Mouse (Mus musculus): ENCODE measurements around the gene Arl4d.

The Arl4d gene

DNA sequence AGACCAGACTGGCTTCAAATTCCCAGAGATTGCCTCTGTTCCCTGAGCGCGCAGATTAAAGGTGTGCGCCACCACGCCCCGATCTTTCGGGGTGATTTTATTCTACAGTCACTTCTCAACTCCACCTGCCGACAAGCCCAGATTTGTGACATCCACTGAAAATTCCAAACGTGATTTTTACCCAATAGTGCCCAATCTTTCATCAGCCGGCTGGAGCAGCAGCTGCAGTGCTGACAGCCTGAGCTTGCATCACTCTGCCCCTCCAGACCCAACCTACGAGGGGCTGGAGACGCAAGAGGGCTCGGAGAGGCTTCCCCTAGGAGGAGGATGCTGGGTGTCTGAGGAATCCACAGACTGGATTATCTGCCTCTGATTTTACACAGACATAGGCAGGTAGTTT is 12.3 kb downstream of the Arl4d start:
- no peak for DNase-seq (ENCODE audit: low spot score in 2 of 2)

DNA sequence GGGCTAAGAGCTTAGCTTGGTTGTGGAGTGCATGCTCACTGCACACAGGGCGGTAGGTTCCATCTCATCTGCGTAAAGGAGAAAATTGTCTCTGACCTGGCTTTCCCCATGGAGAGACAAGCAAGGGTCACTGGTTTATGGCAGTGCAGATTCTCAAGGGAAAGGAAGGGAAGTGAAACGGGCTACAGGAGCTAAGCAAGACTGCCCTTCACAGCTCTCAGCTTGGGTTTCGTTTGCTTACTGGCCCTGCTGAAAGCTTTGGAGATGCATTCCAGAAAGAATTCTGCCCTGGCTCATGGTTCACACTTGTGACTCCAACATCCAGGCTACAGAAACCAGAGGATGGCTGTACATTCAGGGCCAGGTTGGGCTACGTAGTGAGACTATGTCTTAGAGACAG is 13.4 kb downstream of the Arl4d start:
- DNase-seq (ENCODE audit: low spot score in 2 of 2): no peak

DNA sequence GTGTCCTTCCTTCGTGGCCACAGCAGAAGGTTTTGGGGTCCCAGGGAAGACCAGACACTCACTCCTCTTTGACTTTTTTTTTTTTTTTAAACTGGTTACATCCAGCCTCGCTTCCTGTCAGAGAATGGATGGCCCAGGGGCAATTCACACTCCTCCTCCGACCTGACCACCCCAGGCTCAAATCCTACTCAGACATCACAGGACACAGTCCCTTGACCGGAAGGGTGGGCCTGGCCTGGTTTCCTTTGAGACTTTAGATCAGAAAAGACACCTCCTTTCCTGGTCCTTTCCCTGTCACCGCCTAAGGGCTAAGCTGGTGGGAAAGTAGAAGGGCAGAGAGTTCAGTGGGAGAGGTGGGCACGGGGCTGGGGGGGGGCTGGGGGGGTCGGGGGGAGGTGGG is 14.6 kb downstream of the Arl4d start:
- DNase-seq (ENCODE audit: low spot score in 2 of 2): no peak

DNA sequence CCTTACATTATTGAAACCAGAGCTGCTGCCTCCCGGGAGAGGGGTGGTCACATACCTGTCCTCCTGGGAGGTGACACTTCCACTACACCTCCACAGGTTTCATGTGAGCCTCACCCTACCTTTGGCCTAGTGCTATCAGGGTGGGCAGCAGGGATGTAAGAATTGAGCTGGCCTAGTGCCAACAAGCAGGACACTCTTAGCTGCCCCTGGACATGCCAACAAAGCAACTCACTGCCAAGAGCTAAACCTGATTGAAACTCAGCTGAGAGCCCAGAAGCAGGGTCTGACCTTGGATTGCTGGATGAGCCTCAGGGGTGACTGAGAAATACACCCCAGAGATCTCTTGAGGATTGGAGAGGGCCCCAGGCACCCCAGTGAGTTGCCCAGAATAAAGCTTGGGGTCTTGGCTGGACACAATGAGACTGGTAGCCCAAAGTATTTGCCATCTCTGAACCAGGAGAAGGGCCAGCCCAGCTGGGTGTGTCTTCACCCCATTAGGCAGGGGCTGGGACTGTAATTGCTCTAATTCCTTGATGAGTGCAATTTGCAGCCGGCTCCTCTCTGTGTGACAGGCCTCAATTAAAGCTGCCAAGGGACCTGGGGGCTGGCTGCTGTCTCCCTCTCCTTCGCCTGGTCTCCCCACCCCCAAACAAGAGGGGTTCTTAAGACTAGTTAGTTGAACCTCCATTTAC is 15.4 kb downstream of the Arl4d start:
- no peak for DNase-seq (ENCODE audit: low spot score in 2 of 2)

DNA sequence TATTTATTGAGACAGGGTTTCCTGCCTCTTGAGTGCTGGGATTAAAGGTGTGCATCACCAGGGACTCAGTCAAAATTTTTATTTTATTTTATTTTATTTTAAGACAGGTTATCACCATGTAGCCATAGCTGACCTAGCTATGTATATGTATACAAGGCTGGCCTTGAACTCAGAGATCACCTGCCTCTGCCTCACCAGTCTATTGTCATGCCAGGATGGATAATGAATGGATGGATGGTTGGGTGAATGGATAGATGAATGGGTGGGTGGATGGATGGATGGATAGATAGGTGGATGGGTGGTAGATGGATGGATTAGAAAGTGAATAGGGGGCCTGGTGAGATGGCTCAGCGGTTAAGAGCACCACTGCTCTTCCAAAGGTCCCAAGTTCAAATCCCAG is 16.6 kb downstream of the Arl4d start:
- DNase-seq (ENCODE audit: low spot score in 2 of 2): no peak

DNA sequence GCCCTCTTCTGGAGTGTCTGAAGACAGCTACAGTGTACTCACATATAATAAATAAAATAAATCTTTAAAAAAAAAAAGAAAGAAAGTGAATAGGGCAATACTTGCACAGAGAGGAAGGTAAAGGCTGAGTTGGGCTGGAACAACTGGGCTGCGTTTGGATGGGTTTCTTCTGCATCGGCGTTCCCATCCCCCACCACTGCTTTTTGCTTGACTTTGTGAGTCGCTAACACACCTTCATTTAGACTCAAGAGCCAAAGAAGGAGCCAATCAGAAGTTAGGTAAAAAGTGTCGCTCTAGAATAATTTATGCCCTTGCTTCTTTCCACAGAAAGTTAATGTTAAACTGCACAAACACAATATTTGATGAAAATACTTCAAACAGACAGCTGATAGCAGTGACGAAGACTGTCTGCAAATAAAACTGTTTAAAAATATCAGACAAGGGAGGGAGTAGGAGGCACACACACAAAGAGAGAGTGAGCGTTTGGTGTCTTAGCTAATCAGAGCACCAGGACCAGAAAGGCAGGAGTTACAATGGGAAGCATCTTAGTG is 17.1 kb downstream of the Arl4d start:
- no peak for DNase-seq (ENCODE audit: low spot score in 2 of 2)

DNA sequence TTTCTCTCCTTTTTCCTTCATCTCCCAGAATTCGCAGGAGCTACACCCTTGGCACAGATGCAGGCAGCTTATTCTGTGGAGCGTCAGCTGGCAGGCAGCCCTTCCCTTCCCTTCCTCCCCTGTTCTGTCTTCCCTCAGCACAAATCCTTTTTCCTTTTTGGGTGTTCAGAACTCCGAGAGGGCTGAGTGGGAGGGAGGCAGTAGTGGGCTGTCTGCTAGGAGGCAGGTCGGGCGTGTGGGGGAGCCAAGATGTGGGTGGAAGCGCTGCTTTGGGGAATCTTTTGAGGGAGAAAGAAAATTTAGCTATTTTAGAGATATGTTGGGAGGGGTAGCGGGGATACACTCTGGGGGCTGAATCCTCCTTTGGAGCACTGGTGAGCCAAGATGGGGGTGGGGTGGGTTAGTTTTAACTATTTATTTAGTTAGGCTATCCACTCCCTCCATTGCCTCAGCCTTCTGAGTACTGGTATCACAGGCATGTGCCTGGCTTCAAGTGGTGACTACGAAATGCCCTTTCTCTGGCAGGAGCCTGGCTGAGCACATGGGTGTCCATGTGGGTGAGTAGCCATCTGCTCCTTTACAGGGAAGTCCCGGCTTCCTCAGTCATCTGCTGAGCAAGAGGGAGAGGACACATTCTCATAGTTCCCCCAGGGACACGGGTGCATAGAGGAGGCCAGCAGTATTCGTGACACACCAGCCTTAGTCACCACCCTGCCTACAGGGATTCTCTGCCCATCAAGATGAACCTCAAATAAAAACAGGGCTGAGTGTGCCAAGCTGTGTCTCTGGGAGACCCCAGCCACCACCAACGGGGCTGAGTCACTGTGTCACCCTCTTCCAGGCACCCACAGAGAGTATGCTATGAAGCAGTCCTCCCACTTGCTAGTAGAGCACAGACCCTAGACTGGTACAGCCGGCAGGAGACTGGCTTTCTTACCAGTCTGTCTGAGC is 22.3 kb downstream of the Arl4d start:
- peak; percentile 50 to 84 for DNase-seq (ENCODE audit: low spot score in 2 of 2)

DNA sequence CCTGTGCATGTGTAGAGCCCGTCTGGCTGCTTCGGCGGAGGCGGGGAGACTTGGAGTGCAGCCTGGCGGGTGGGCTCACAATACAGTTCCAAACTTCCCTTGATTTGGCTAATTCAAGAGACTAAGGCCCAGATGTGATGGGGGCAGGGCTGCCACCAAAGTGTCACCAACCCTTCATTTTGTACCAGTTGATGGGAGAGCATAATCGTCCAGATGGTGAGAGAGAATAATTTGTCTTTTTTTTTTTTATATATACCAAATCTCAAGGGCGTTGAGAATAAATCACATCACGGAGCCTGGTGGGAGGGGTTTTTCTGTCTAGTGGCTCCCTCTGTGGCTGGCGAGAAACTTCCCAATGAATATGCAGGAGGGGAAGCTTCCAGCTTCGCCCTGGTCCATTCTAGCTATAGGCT is 24.4 kb downstream of the Arl4d start:
- DNase-seq (ENCODE audit: low spot score in 2 of 2): no peak

DNA sequence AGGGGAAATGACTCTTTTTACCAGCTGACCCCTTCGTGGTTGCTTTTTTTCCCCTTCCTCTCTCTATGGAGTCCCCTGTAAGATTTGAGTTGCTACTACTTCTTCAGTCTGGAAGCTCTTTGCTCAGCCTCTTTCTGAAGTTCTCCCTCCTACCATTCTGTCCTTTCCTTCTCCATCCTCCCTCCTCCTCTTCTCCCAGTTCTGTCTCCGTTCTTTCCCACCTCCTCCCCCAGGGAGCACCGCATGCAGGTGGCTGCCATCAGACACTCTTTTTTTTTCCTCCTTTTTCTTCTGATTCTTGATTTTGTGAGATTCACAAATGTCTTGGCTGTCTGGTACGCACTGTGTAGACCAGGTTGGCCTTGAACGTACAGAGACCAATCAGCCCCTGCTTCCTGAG is 25.0 kb downstream of the Arl4d start:
- no peak for DNase-seq (ENCODE audit: low spot score in 2 of 2)

DNA sequence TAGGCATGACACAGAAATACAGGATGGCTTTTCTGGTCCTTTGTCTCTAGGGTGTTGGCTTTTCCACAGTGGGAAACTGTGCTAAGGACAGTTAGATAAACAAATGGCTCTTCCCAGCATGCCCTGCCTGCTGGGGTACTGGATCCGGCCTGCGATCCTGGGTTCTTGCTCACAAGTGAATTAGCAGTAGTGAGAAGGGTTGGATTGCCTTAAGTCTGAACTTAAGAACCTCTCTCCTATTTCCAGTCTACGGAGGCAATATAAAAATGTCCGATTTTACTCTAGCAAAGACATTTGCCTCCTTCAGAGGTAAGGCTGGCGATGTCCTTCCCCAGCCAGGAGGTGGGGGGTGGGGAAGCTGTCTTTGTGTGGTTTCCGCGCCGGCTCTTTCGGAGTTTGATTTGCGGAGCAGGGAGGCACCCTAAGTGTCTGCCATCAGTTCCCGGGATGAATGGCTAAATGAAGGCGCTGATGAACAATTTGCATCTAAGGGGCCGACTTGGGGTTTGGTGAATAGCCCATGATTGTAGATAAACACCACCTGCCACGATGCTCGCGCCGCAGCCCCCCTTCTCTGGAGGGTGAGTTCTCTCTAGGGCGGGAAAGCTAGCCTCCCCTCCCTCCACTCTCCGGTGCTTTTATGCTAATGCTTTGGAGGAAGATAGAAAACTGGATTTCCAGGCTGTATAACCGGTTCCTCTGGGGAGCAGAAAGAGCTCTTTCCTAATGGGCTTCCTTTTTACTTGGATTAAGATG is 30.7 kb downstream of the Arl4d start:
- DNase-seq (ENCODE audit: low spot score in 2 of 2): peak; percentile 8 to 33

DNA sequence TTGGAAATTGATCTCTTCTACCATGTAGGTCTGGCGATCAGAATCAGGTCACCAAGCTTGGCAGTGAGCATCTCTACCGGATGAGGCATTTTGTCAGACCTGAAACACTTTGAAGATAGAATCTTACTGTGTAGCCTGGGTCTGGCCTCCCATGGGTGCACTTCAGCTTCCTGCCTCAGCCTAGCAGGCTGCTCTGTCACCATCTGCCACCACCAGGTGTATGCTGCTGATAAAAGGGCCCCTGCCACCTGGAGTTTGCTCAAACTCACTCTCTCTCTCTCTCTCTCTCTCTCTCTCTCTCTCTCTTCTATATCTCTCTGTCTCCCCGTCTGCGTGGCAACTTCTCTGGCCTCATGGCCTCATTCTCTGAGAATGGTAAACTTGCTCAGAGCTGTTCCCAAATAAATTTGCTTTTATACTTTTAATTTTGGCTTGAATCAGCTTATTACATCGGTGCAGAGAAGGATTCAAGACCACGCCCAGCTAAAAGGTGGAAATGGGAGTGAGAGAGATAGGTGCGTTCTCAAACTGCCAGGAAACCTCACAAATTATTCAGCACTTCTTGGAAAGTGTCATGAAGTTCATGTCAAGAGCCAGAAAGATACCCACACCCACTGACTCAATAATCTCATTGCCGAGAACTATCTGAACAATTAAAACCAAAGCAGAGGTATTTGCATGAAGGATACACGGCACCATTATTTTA is 32.0 kb downstream of the Arl4d start:
- DNase-seq (ENCODE audit: low spot score in 2 of 2): no peak

DNA sequence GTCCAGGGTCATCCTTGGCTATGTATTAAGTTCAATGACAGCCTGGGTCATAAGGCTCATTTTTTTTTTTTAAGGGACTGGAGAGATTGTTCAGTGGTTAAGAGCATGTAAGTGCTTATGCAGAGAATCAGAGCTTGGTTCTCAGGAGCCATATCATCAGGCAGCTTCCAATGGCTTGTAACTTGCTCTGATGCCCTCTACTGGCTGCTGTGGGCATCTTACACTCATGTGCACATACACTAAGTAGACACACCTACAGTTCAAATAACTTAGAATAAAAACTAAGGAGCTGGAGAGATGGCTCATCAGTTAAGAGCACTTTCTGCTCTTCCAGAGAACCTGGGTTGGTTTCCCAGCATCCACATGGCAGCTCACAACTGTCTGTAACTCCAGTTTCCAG is 32.8 kb downstream of the Arl4d start:
- DNase-seq (ENCODE audit: low spot score in 2 of 2): no peak

DNA sequence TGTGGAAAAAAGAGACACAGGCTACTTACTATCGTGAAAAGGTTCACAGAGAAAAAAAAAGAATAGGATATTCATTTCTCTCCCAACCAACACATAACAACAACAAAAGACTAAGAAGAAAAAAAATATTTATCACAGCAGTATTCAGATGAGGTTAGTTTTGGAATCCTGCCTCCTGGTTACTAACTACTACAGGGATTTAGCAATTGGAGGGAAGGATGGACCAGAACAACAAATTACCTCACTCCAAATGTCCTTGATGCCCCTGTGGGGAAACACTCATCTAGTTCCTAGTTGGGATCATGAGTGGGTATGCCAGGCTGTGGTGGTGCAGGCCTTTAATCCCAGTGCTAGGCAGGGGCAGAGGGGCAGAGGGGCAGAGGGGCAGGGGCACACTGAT is 34.2 kb downstream of the Arl4d start:
- DNase-seq (ENCODE audit: low spot score in 2 of 2): no peak

DNA sequence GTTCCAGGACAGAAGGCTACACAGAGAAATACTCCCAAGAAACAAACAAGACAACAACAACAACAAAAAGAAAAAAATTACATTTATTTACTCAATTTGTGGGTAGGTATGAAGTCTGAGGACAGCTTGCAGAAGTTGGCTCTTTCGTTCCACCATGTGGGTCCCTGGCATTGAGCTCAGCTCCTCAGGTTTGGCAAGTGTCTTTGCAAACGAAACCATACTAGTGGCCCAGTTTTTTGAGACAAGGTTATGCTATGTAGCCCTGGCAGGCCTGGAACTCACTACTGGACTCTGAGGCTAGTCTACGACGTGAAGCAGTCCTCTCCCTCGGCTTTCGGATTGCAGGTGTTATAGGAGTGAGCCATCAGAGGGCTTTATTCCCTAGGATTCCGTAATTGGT is 34.6 kb downstream of the Arl4d start:
- no peak for DNase-seq (ENCODE audit: low spot score in 2 of 2)

DNA sequence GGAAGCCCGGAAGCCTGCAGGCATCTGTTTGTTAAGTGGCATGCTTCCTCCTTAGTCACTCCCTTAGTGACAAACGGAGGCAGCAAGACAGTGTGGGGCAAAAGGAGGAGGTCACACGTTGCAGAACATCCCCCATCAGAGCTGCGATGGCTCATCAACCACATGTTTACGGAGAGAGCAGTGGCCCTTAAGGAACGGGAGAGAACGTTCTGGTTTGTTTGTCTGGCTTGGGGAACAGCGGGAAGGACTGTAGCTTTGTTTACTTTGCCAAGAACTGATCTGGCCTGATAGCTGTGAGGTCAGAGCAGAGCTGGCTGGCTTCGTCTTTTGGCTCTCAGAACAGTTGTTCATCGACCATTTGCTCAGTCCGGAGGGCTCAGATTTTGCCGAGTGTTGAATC is 35.1 kb downstream of the Arl4d start:
- peak; percentile 53 to 69 for DNase-seq (ENCODE audit: low spot score in 2 of 2)

DNA sequence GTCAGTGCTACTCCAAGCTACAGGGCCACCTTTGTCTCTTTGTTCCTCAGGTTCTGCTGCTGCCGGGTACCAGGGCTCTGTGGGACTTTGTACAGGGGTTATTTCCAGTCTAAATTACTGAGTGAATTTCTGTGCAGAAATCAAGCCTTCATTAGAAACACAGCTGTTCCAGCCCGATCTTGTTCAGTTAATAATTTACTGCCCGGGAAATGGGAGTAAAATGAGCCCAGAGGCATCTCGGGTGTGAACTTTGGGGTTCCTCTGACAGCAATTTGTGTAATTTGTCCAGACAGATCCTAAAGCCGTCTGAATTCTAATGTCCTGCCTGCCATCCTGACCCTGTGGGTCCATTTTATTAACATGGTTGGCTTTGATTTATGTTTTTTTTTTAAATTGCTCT is 38.7 kb downstream of the Arl4d start:
- DNase-seq (ENCODE audit: low spot score in 2 of 2): no peak

DNA sequence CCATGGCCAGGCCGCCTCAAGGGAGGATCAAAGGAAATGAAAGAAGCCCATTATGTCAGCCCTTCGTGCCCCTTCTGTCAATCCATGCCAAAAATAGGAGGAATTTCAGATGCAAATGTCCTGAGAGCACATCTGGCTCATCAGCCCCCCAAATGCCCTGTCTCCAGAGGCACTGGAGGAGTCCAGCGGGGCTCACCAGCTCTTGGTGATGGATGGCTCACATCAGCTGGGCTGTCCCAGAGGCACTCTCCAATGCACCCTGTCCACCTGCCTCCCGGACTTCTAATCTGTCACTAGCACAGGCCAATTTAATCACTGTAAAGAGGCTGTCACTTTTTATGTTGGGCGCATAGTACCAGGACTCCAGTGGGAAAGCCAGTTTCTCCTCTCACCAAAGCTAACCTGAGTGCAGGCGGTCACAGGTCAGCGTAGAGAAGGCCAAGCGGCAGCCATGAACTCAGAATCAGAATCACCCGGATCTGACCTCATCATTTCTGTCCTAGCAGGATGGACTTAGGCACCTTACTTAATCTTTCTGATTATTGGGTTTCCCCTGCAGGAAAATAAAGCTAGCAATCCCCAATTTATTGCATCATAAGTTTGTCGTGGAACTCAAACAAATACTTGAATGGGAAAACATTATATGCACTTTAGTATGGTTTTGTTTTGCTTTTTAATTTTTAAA is 41.6 kb downstream of the Arl4d start:
- DNase-seq (ENCODE audit: low spot score in 2 of 2): no peak

DNA sequence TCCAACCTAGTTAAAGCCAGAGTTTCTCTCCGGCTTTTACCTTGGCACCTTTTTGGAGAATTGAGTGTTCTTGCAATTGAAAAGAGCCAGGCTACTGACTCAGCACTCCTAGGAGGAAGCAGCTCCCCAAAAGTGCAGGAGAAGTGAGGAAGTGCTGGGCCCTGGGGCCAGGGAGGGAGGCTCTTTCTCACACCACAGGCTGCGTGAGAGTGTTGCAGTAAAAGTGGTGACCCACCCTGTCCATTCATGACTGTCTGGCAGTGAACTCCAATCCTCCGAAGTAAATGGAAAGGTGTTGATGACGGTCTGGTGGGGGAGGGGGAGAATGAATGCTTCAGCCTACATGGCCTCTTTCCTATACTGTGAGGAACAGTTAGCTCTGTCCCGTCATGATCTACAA is 43.1 kb downstream of the Arl4d start:
- DNase-seq (ENCODE audit: low spot score in 2 of 2): no peak

DNA sequence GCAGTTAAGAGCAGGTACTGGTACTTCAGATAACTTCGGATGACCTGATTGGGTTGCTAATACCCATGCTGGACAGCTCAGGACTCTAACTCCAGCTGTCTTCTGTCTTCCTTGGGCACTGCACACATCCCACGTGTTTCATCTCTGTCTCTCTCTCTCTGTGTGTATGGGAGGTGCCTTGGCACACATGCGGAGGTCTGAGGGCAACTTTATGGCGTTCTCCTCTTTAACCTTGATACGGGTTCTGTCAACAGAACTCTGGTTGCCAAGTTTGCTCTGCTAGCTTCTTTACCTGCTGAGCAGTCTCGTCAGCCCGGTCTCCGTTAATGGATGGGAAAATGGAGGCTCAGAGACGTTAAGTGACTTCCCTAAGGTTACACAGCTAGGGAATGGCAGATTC is 47.5 kb downstream of the Arl4d start:
- DNase-seq (ENCODE audit: low spot score in 2 of 2): no peak

DNA sequence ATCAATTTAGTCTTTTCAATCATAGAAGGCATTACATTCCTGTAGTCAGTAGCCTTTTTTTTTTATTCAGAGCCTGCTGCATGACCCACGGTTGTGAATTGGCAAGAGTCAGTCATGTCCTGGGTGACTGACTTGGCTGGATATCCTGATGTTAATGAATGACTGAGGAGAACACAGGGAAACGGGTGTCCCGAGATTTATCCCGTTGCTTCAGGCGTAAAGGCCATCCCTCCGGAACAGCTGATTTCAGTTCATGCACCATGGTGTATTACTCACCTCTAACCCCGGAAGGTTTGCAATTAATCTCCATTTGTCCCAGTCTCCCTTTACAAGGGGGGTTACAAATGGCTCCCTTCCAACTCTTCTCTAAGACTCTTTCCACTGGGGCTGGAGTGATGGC is 48.7 kb downstream of the Arl4d start:
- DNase-seq (ENCODE audit: low spot score in 2 of 2): no peak

Data from urinary bladder, adult 18-20 months (tissue).